In genomic region chr11:101908777-101909176, GRCm38 (mm10) we compare ENCODE assay signal across 26 mouse cellular contexts. TPM values are rescaled to one million over a fixed set of nuclear protein-coding genes. Genes with fewer than 3 reads are reported as not detected.
"Had no signal": no experiment of that assay in that cellular context is flagged by ENCODE, and none has a peak within 500 bp of the region (broad histone marks: within the 10 kb centered on the region; RNA-seq: fewer than 3 reads in every experiment).

No protein-coding gene starts in this region.

- H3K36me3 ChIP-seq: limb, embryonic 12.5 days; limb, embryonic 15.5 days; midbrain, embryonic 12.5 days; neural tube, embryonic 13.5 days; stomach, embryonic 15.5 days had no signal

- H3K9me3 ChIP-seq: limb, embryonic 12.5 days; limb, embryonic 15.5 days; midbrain, embryonic 12.5 days; neural tube, embryonic 13.5 days; stomach, embryonic 15.5 days had no signal

- H3K27ac ChIP-seq: limb, embryonic 12.5 days; limb, embryonic 15.5 days; liver, embryonic 14.5 days; macrophage; midbrain, embryonic 12.5 days; neural tube, embryonic 13.5 days; stomach, embryonic 15.5 days had no signal

- H3K9ac ChIP-seq: limb, embryonic 12.5 days; limb, embryonic 15.5 days; liver, embryonic 14.5 days; liver, postnatal 0 days; lung, embryonic 14.5 days; midbrain, embryonic 12.5 days; neural tube, embryonic 13.5 days; stomach, embryonic 15.5 days had no signal

- DNase-seq: kidney, postnatal 10 days; kidney, postnatal 4 days; left cerebral cortex, postnatal 4 days; liver, postnatal 0 days; lung, embryonic 14.5 days; retina, postnatal 1 day; right cerebral cortex, postnatal 25 days; spleen, adult 18-20 months; thymus, postnatal 25 days had no signal

- ATAC-seq: intestine, postnatal 0 days; liver, postnatal 0 days; lung, postnatal 0 days; midbrain, embryonic 16.5 days had no signal

- H3K4me2 ChIP-seq: limb, embryonic 12.5 days; limb, embryonic 15.5 days; liver, embryonic 11.5 days; lung, embryonic 14.5 days; midbrain, embryonic 12.5 days; neural tube, embryonic 13.5 days; stomach, embryonic 15.5 days had no signal

- H3K4me1 ChIP-seq: midbrain, embryonic 12.5 days; stomach, embryonic 15.5 days had no signal

- H3K4me3 ChIP-seq: limb, embryonic 12.5 days; limb, embryonic 15.5 days; midbrain, embryonic 12.5 days; myocyte; neural tube, embryonic 13.5 days; stomach, embryonic 15.5 days had no signal

RNA-seq across cellular contexts. Expression of gene Meox1, which starts 14.6 kb away (rescaled TPM):
- total RNA-seq: monocyte, adult 5-6 weeks; neutrophil, adult 5-6 weeks had no signal
- polyA plus RNA-seq: macrophage had no signal

RNA-seq across cellular contexts. Expression of gene Sost, which starts 58.0 kb away (rescaled TPM):
- total RNA-seq: layer of hippocampus, postnatal 14 days; left cerebral cortex, postnatal 14 days; left cerebral cortex, postnatal 4 days; megakaryocyte, adult 5-6 weeks; monocyte, adult 5-6 weeks; neutrophil, adult 5-6 weeks had no signal
- polyA plus RNA-seq: intestine, postnatal 0 days; liver, embryonic 11.5 days; liver, postnatal 0 days; lung, embryonic 14.5 days; lung, postnatal 0 days; macrophage; midbrain, embryonic 16.5 days had no signal
